Mouse (Mus musculus) 416B (cell line): ENCODE measurements around the gene Pik3c2g.
A peak's percentile ranks its signal among the peaks of the same experiment; 100 is the strongest.

Source experiments
- DNase-seq: peaks from one replicate; pipeline ENCODE4 v3.0.0; 2011; ENCODE audit warnings: low read depth

Gene Pik3c2g

DNA sequence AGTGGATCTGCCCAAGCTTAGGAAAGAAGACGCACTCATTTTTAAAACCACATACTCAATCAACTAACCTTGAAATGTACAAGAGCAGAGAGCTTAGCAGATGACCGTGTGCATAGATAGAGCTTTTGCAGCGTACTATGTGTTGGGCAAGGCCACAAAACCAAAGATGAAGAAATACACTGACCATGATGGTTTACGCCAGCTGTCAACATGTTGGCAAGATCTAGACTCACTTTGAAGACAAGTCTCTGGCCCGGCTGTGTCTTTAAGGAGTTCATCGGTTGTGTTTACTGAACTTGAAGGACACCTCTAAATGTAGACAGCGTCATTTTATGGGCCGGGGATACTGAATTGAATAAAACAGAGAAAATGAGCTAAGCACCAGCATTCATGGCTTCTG, 254.3 kb downstream of the Pik3c2g start:
- peak; percentile 14 for DNase-seq

DNA sequence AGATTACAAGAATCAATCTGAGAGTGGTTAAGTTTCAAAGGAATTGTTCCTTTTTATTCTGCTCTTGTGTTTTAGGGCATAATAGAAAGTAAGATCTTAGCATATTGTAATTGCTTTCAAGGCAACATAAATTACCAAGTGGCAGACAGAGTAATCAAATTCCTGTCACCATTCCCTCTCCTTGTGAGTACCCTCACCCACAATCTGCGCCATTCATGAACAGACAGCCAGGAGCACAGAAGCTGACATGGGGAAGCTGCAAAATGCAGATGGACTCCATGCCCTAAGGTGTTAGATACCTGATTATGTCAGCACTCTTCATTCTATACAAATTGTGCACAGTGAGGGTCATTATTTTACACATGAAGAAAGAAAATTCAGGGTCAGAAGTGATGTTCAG, 255.6 kb downstream of the Pik3c2g start:
- no peak for DNase-seq

DNA sequence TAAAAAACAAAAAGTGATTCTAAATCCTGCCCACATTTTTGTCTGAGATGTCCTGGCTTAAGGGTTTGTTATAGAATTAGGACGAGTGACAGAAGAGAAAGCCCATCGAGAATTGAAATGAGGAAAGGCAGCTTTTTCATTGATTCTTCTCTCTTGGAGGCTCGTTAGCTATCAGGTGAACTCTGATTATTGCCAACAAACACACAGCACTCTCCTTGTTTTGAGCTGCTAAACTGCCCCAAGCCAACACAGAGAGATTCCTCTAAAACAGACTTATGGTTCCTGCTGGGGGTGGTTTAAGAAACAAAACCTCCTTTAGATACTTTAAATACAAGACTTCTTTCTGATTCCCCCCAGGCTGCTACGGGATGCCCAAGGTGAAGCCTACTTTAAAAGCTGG, 256.5 kb downstream of the Pik3c2g start:
- DNase-seq: no peak

DNA sequence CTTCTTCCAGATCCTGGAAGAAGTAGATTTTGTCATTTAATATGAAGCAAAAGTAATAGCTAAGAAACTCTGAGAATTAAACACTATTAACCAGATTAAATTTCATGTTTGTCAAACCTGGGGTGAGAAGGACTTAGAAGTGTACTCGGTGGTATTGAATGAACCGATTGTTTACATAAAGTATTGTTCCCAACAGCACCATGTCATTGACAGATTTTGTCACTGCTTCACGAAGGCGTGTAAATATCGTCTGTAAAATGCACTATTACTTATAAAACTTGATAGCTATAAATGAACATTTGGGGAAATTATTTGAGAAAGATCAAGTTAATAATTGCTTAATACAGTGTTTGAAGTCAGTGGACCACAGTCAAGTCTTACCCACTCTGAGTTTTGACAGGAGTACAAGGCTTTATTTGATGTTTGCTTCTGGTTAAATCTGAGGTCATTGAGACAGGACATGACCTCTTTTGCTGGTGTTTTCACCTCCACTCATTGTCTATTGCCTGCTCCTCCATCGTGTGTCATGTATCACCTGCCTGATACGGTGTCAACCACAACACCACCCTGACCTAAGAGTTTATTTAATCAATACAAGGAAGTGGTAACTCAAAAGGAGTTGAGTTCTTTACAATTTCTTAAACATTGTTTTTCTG, 260.0 kb downstream of the Pik3c2g start:
- DNase-seq: no peak

DNA sequence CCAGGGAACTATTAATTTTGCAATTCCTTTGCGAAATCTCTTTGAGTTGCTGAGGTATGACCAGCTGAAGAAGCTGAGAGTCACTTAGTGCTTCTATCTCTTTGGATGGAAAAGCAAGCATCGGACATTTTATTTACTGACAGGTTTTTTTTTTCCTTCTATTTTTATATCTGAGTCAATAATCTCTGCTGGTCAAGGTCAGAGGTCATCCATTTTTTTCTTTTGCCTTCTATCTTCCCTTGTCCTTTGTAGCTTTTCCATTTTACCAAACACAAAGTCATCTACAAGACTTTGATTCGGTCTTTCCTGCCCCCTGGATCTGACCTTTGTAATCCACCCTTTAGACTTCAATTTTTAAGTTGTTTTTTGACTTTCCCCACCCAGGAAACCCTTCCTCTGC, 262.9 kb downstream of the Pik3c2g start:
- no peak for DNase-seq

DNA sequence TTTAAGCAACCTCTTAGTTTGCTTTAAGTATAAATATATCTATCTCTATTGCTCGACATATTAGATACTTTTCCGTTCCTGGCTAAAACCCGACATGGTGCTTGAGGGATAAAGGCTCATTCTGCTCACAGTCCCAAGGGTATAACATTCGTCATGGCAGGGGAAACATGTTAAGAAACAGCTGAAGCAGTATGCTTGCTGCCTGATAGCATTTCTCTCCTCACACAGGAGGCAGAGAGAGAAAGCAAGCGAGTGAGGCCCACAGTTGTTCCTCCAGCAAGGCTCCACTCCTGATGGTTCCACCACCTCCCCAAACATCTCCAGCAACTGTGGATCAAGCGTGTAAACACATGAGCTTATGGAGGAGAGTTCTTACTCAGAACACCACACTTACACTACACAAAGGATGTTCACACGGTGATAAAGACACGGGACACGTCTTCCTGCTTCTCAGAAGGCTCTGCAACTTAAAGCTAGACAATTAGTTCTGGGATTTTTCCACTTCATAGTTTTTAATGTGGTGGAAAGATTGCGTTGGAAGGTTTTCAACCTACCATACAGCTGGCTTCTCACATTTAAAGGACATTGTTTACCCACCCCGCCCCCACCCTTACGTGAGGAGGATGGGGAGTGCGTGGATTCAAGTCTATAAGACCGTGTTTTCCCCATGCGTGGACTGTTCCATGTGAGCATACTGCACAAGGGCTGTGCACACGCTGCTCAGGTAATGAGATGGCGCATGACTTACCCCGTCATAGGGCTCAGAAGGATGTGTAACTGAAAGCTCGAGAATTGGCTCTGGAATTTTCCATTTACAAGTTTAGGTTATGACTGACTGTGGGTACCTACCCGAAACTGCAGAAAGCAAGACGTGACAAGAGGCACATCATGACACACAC, 264.9 kb downstream of the Pik3c2g start:
- no peak for DNase-seq

DNA sequence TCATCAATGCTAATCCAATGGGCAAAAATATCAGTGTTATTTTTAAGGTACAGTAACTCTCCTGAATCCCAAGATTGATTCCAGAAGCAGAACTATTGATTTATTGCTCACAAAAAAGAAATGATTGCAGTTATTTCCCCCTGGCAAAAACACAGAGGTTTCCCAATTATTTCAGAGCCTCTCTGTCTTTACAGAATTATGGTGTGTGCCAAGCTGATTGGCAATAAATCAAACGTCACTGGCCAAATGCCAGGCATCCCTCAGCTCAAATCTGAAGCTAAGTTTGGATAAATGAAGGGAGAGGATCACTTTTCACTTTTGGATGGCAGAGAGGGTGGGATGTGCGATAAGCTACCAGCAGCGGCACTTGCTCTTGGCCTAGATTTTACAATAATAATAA, 265.8 kb downstream of the Pik3c2g start:
- DNase-seq: no peak

DNA sequence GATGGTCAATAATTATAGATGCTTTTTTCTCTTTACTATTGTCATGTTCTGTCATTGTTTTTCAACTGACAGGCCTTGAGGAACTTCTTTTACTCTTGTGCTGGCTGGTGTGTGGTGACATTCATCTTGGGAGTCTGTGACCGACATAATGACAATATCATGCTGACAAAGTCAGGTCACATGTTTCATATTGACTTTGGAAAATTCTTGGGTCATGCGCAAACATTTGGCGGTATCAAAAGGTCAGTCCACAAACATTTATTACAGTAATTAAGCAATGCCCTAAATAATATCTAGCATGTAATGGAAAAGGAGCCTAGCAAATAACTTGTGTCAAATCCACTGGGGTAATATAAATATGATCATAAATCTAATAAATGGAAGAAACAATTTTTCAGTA, 273.1 kb downstream of the Pik3c2g start:
- DNase-seq: no peak

DNA sequence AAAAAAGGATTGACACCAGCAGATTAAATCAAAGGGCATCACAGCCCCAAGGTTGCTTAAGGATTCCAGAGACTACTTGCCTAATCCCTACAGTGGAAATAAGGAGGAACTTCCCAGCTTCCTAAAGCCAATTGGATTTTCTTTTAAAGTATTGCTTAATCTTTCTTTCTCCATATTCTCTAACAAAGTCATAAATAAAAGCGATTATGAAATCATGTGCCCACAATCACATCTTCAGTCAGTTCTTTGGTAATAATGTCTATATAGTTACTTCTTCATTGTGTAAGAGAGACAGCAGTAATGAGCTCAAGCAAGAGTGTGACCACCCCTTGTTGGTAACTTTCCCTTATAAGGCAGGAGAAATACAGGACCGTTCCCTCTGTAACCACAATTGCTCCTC, 274.5 kb downstream of the Pik3c2g start:
- peak; percentile 8 for DNase-seq

DNA sequence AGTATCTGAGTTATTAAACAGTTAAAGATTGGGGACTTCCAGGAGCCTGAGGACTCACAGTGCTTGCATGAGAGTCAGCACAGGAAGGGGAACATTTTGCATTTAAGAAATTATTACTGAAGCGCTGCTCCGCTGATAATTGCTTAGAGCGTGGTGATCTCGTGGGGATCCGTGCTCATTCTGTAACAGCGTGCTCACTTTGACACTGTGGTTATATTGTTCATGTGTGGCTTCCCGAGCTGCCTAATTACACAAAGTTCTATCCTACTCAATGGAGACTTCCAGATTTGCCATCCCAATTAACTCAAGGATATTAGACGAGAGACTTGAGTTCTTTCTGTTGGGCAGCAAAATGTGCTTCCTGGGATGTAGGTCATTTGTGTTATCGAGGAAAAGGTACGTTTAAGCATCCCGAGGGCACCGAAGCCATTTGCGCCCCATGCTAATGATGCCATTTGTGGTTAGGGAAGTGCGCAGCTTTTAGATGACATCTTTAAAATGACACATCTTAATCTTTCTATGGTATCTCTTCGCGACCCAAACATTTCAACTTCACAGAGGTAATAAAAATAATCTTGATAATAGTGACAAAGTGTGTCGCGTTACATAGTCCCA, 278.1 kb downstream of the Pik3c2g start:
- no peak for DNase-seq

DNA sequence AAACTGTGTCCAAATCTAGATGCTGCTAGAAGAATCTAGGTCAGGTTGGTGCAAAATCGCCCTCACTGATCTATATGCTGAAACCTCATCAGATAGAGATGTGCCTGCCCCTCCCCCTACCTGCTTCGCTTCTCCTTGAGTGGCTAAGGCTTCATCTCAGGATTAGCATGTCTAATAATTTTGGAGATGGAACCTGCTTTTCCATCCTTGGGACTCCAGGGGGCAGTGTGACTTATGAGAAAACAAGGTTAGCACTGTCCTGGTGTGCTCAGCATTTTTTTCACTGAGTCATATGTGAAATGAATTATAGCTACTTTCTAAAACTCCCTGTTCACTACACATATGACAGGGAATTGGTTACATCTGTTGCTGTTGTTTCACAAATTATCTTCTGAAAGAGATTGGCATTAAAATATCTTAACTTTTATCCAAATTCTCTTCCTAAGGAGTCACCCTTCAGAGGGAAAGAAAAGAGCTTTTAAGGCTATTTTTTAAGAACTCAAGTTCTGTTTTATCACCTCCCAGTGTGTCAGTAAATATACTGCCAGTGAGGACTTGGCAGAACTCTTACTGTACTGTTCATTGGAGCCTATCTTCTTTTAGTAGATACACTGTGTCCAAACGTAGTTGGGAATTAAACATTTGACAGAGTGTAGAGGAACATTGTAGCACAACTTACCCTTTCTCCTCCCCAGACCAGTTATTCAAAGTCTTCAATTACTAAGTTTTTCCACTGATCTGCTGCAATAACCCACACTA, 287.6 kb downstream of the Pik3c2g start:
- DNase-seq: peak; percentile 31

DNA sequence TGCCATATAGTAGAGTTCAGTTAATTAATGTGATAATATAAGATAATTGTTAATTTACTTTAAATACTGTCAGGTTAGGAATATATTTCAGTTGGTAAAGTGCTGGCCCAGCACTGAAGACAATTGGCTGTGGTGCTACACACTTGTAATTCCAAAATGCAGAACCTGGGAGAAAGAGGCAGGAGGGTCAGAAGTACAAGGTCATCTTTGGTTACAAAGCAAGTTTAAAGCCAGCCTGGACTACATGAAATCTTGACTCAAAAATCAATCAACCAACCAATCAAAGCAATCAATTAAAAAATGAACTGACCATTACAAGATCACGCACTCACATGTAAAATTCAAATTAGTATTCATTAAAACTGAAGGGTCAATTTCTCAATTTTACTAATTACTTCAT, 289.7 kb downstream of the Pik3c2g start:
- DNase-seq: no peak

DNA sequence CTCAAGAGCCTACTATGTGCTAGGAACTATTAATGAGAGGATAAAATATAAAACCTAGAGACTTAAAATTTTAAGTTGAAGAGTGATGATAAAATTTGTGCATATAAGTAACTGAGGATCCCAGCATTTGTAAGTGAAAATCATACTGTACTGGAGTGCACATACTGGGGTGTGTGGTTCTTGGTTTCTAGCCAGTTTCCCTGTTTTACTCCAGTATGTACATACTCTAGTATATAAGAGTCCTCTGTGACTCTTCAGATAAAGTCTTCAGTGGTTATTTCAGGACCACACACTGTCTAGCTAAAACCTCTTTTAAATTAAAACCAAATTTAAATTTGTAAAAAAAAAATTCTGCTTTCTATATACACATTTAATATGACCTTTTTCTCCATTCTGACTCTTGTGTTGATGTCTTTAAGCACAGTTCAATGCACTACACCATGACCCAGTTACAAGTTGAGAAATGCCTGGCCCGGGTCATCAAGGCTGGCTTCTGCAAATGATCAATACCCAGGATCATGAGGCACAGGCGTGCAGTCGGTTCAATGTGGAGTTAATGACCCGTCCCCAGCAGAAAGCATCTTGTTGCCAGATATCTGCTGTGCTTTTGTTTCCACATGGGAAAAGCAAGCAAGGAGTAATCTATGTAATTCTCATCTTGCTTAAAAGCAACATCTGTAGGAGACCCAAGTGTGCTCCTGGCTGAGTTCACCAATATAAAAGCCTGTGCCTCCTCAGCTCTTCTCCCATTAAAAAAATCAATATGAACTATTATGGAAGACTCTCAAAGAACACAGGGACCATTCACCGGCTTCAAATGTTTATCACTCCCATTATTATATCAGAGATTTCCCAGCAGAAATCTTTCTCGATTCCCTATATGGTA, 290.7 kb downstream of the Pik3c2g start:
- DNase-seq: no peak

DNA sequence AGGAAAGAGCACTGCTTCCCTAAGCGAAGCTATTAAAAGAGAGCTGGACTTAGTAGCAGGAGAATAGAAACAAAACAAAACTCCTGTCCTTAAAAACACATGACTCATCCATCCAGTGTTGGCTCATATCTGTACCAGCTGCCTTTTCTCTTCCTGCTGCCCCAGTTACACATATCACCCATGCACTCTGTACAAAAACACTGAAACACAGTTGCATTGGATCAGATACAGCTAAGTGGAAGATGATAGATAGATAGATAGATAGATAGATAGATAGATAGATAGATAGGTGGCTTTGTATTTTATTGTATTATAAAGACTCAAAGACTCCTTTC, 291.3 kb downstream of the Pik3c2g start:
- no peak for DNase-seq

DNA sequence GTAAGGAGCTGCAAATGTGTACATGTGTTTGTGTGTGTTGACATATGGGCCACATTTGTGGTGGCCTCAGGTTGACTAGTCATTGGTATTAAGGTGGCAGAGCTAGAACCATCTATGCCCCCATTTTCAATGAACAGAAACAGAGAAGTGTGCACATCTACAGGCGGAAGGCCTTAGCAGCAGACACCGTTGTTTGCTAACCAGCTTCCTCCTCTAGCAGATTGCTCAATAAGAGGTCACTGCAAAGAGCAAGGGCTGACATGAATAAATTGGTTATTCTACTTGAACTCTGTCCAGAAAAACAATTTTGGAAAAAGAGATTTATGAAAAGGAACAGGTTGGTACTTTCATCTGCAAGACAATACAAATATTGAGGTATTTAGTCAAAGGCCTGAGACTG, 295.1 kb downstream of the Pik3c2g start:
- DNase-seq: no peak

DNA sequence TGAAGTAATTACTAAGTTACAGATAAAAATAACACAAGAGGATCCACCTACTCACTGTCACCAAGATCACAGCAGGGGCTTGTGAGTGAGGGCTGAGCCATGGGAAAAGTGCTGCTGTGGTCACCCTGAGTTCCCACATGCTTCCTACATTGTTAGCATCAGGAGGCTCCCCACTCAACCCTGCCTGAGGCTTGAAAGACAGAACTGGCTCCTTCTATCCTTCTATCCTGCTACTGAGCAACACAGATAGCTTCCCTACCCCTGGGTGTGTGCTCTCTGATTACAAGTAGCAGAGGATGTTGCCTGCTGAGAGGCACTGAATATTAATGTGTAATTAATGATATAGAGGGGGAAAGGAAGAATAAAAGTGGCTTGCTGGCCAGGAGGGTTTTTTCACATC, 300.2 kb downstream of the Pik3c2g start:
- DNase-seq: no peak

DNA sequence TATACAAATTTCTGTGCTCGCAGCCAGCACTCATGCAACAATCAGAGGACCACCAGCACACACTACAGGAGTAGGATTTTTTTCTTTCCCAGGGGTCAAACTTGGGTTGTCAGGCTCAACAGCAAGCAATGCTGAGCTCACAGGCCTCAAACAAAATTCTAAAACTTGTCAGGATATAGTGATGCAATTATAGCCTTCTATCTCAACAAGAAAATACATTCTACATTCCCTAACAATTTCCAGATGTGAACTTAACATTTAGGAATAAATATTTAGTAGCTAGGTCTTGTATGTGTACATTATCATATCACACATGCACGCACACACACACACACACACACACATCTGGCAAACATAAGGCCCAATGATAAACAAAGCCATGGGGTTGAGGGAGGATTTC, 308.6 kb downstream of the Pik3c2g start:
- no peak for DNase-seq

DNA sequence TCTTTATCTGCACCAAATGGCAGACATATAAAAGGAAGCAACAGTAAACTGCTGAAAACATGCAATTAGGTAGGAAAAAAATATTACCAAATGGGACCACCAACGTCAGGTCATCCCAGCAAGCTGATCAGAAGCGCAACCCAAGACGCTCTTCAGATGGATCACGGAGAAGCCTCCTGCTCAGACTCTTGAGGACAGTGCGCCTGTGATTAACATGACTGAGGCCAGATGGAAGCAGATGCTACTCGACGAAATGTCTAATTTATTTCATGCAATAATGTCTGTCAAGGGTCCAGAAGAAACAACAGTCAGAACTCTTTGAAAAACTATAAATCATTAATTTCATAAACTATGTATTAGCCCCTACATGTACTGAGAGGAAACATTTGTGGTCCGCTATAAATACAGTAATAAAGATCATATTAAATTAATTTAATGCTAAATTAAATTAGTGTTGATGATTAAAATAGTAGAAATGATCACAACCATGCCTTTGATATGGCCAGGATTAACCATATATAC, 312.7 kb downstream of the Pik3c2g start:
- DNase-seq: no peak

DNA sequence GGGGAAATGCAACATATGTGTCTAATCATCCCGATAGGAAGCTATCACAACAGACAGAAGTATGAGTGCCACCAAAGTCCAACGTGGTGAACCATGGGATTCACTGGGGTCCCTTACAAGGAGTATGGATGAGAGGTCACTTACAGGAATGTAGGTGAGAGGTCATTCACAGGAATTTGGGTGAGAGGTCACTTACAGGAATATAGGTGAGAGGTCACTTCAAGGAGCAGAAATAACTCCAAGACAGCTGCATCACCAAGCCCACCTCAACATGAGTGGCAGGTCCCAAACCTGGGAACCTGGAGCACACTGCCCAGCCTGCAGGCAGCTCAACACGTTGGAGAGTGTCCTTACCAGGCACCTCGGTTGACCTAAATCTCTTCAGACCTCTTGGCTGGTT, 314.8 kb downstream of the Pik3c2g start:
- no peak for DNase-seq

DNA sequence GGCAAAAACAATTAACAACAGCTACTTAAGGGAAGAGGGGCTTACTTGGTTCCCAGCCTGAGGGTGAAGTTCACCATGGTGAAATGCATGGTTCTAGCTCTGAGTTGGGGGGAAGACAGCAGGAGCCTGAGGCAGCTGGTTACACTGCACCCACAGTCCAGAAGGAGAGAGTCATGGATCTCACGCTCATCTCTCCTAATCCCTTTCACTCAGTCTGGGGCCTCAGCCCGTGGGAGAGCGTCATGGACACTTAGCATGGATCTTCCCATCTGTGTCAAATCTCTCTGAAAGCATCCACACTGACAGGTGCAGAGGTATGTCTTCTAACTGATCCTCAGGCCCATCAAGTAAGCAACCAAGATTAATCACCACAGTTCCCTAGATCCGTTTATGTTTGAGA, 320.1 kb downstream of the Pik3c2g start:
- no peak for DNase-seq

DNA sequence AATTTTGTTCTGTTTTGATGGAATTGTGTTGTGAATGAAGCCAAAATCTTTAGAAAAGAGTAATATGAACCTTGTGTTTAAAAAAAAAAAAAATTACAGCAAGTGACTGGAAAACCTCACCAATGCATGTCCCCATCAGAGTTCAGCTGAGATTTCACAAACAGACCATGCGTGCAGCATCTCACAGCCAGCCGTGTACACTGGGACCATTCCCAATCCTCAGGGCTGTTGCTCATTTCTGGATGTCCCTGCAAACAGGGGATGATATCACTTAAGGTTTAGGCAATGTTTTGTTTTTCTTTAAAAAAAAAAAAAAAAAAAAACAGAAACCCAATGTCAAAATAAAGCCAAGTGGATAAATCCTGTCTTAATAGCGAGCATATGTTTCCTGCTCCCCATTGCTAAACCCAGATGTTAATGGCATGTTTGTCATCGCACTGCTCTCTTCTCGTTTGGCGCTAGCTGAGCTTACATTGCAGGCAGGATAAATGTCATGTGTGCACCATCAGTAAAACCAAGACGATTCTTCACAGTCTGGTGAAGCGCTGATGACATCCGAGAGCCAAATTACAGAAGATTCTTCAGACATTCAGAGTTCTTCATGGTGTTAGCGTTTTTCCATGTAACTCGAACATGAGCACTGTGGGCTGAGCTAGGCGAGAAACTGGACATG, 322.1 kb downstream of the Pik3c2g start:
- no peak for DNase-seq
